24 mouse cellular contexts compared by ENCODE assay signal in the genomic region with DNA sequence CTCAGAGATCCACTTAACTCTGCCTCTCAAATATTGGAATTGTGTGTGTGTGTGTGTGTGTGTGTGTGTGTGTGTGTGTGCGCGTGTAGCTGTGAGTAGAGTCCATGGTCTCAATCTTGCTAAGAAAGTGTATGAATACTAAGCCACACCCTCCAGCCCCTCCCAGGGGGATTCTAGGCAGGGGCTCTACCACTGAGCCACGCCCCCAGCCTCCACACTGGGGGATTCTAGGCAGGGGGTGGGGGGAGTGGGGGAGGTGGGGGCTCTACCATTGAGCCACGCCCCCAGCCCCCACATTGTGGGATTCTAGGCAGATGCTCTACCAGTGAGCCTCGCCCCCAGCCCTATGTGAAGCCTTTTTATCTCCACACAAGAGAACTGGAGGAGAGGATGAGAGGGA. TPM values are rescaled to one million over a fixed set of nuclear protein-coding genes. Genes with fewer than 3 reads are reported as not detected.
A peak's percentile ranks its signal among the peaks of the same experiment; 100 is the strongest.
DNase-seq lines count a peak whose midpoint lies in the region; ATAC-seq lines count a peak whose summit lies in the region.
"Had no signal": no experiment of that assay in that cellular context is flagged by ENCODE, and none has a peak within 500 bp of the region (broad histone marks: within the 10 kb centered on the region; RNA-seq: fewer than 3 reads in every experiment).

No protein-coding gene starts in this region.

- H3K9ac ChIP-seq in heart, embryonic 13.5 days, result peak overlapping the region; percentile 59; the same call in 1 of the 2 replicates
- H3K9ac ChIP-seq in limb, embryonic 12.5 days (replicated peaks), result no peak overlapping the region
- no peak overlapping the region for H3K9ac ChIP-seq in neural tube, embryonic 13.5 days
- no peak overlapping the region for H3K9ac ChIP-seq in neural tube, embryonic 15.5 days (replicated peaks)
- H3K9ac ChIP-seq: liver, embryonic 13.5 days had no signal

- intact Hi-C loops in heart, postnatal 36 days (cut with DNase I), result no loop called here

- 0 out of 2 replicates have a peak overlapping the region, but pooled peaks have one; percentile 56 for H3K27ac ChIP-seq in heart, embryonic 13.5 days (replicated peaks)
- H3K27ac ChIP-seq in limb, embryonic 12.5 days, result 0 out of 2 replicates have a peak overlapping the region, but pooled peaks have one; percentile 50
- no peak overlapping the region for H3K27ac ChIP-seq in limb, embryonic 10.5 days
- H3K27ac ChIP-seq in neural tube, embryonic 13.5 days (replicated peaks), result peak overlapping the region; percentile 23
- no peak overlapping the region for H3K27ac ChIP-seq in neural tube, embryonic 15.5 days (replicated peaks)
- H3K27ac ChIP-seq: embryonic facial prominence, embryonic 13.5 days; forebrain, embryonic 10.5 days; liver, embryonic 13.5 days had no signal

- DNase-seq in heart, postnatal 36 days, result no peak
- DNase-seq in limb, embryonic 10.5 days (ENCODE audit: low spot score), result no peak
- DNase-seq in right cerebral cortex, postnatal 10 days (ENCODE audit: low spot score in 2 of 2), result no peak
- no peak for DNase-seq in thymus, postnatal 4 days
- DNase-seq: B cell, adult 2 months; cerebellum, adult 2 months; gastrocnemius, postnatal 14 days; kidney, adult 18-20 months; liver, embryonic 13.5 days; right cerebral cortex, adult 18-20 months; spleen, adult 18-20 months had no signal

- no peaks in the 10 kb centered on the region for H3K27me3 ChIP-seq in heart, embryonic 13.5 days (replicated peaks)
- no peaks in the 10 kb centered on the region for H3K27me3 ChIP-seq in limb, embryonic 12.5 days
- H3K27me3 ChIP-seq in limb, embryonic 10.5 days (ENCODE audit: low read depth, poor library complexity, severe bottlenecking), result no peaks in the 10 kb centered on the region
- H3K27me3 ChIP-seq in neural tube, embryonic 13.5 days, result no peaks in the 10 kb centered on the region
- no peaks in the 10 kb centered on the region for H3K27me3 ChIP-seq in neural tube, embryonic 15.5 days (replicated peaks)
- H3K27me3 ChIP-seq: embryonic facial prominence, embryonic 13.5 days; liver, embryonic 13.5 days had no signal

- no peak for ATAC-seq in heart, embryonic 13.5 days (ENCODE audit: extremely low read depth, insufficient number of reproducible peaks, low FRiP score, low TSS enrichment)
- no peak for ATAC-seq in limb, embryonic 12.5 days (ENCODE audit: insufficient number of reproducible peaks, insufficient read depth, low FRiP score, low TSS enrichment, low read depth)
- ATAC-seq in neural tube, embryonic 13.5 days (ENCODE audit: low read depth), result no peak
- no peak for ATAC-seq in neural tube, embryonic 15.5 days (ENCODE audit: low FRiP score)

- 0 out of 2 replicates have a peak, but pooled peaks cover 3% of the 10 kb centered on the region for H3K9me3 ChIP-seq in heart, embryonic 13.5 days
- H3K9me3 ChIP-seq in limb, embryonic 12.5 days, result no peaks in the 10 kb centered on the region
- no peaks in the 10 kb centered on the region for H3K9me3 ChIP-seq in limb, embryonic 10.5 days (replicated peaks)
- no peaks in the 10 kb centered on the region for H3K9me3 ChIP-seq in neural tube, embryonic 13.5 days
- H3K9me3 ChIP-seq in neural tube, embryonic 15.5 days (replicated peaks), result no peaks in the 10 kb centered on the region
- H3K9me3 ChIP-seq: embryonic facial prominence, embryonic 13.5 days; G1E had no signal

- H3K4me2 ChIP-seq in heart, embryonic 13.5 days, result peak overlapping the region; percentile 54
- H3K4me2 ChIP-seq in limb, embryonic 12.5 days, result no peak overlapping the region
- no peak overlapping the region; the same call in 1 of the 2 replicates for H3K4me2 ChIP-seq in neural tube, embryonic 13.5 days
- H3K4me2 ChIP-seq in neural tube, embryonic 15.5 days, result no peak overlapping the region
- H3K4me2 ChIP-seq: embryonic facial prominence, embryonic 13.5 days; liver, embryonic 13.5 days had no signal

- H3K36me3 ChIP-seq in heart, embryonic 13.5 days, result no peaks in the 10 kb centered on the region
- no peaks in the 10 kb centered on the region for H3K36me3 ChIP-seq in limb, embryonic 12.5 days
- no peaks in the 10 kb centered on the region for H3K36me3 ChIP-seq in limb, embryonic 10.5 days
- H3K36me3 ChIP-seq in neural tube, embryonic 13.5 days, result no peaks in the 10 kb centered on the region
- no peaks in the 10 kb centered on the region for H3K36me3 ChIP-seq in neural tube, embryonic 15.5 days
- H3K36me3 ChIP-seq: embryonic facial prominence, embryonic 13.5 days; forebrain, embryonic 10.5 days; G1E; liver, embryonic 13.5 days had no signal

- WGBS in heart, embryonic 13.5 days, result 74% methylated on average over 5 of the region's 5 CpGs
- WGBS in limb, embryonic 12.5 days, result 73% methylated on average over 5 of the region's 5 CpGs
- WGBS in limb, embryonic 10.5 days, result 81% methylated on average over 5 of the region's 5 CpGs
- WGBS in neural tube, embryonic 13.5 days, result 72% methylated on average over 5 of the region's 5 CpGs
- 84% methylated on average over 5 of the region's 5 CpGs for WGBS in neural tube, embryonic 15.5 days

- peaks cover 13% of the 10 kb centered on the region for H3K4me1 ChIP-seq in heart, embryonic 13.5 days
- peaks cover 10% of the 10 kb centered on the region for H3K4me1 ChIP-seq in limb, embryonic 12.5 days (replicated peaks)
- peaks cover 11% of the 10 kb centered on the region; the same call in 1 of the 2 replicates for H3K4me1 ChIP-seq in limb, embryonic 10.5 days
- H3K4me1 ChIP-seq in neural tube, embryonic 13.5 days (replicated peaks), result peaks cover 7% of the 10 kb centered on the region
- peaks cover 6% of the 10 kb centered on the region for H3K4me1 ChIP-seq in neural tube, embryonic 15.5 days

- no peak overlapping the region for H3K4me3 ChIP-seq in heart, embryonic 13.5 days
- H3K4me3 ChIP-seq in limb, embryonic 12.5 days (replicated peaks), result no peak overlapping the region
- H3K4me3 ChIP-seq in limb, embryonic 10.5 days, result no peak overlapping the region
- H3K4me3 ChIP-seq in neural tube, embryonic 13.5 days, result no peak overlapping the region
- H3K4me3 ChIP-seq in neural tube, embryonic 15.5 days (replicated peaks), result no peak overlapping the region
- H3K4me3 ChIP-seq: embryonic facial prominence, embryonic 13.5 days; forebrain, embryonic 10.5 days; liver, embryonic 13.5 days had no signal

RNA-seq across cellular contexts. Expression of gene Ywhag, which starts 12.2 kb away (rescaled TPM):
- 157 and 163 TPM in 2 replicates for polyA plus RNA-seq in heart, embryonic 13.5 days (2015; fragmentation: Nextera tagmentation; extraction: Ambion mirVana)
- total RNA-seq in heart, postnatal 36 days (2021), result 100 to 1,000 TPM; 279 to 282 TPM
- polyA plus RNA-seq in limb, embryonic 12.5 days (2016; fragmentation: Nextera tagmentation; extraction: Ambion mirVana), result 180 and 182 TPM in 2 replicates
- polyA plus RNA-seq in limb, embryonic 10.5 days (2016; fragmentation: Nextera tagmentation; extraction: Ambion mirVana), result 197 and 203 TPM in 2 replicates
- 665 and 740 TPM in 2 replicates for polyA plus RNA-seq in neural tube, embryonic 13.5 days (2015; fragmentation: Nextera tagmentation; extraction: Ambion mirVana)
- 776 and 868 TPM in 2 replicates for polyA plus RNA-seq in neural tube, embryonic 15.5 days (2015; fragmentation: Nextera tagmentation; extraction: Ambion mirVana)

RNA-seq across cellular contexts. Expression of gene Ssc4d, which starts 27.7 kb away (rescaled TPM):
- polyA plus RNA-seq in heart, embryonic 13.5 days (2015; fragmentation: Nextera tagmentation; extraction: Ambion mirVana), result 1.0 and 1.1 TPM in 2 replicates
- total RNA-seq in heart, postnatal 36 days (2021), result under 1 TPM; 0.58 to 0.68 TPM
- 4.8 and 5.6 TPM in 2 replicates for polyA plus RNA-seq in limb, embryonic 12.5 days (2016; fragmentation: Nextera tagmentation; extraction: Ambion mirVana)
- 3.3 and 4.1 TPM in 2 replicates for polyA plus RNA-seq in limb, embryonic 10.5 days (2016; fragmentation: Nextera tagmentation; extraction: Ambion mirVana)
- 0.79 and 1.9 TPM in 2 replicates for polyA plus RNA-seq in neural tube, embryonic 13.5 days (2015; fragmentation: Nextera tagmentation; extraction: Ambion mirVana)
- 1.6 and 1.8 TPM in 2 replicates for polyA plus RNA-seq in neural tube, embryonic 15.5 days (2015; fragmentation: Nextera tagmentation; extraction: Ambion mirVana)

RNA-seq across cellular contexts. Expression of gene Zp3, which starts 33.3 kb away (rescaled TPM):
- polyA plus RNA-seq in heart, embryonic 13.5 days (2015; fragmentation: Nextera tagmentation; extraction: Ambion mirVana), result 0.11 TPM in 1 of 2 replicates, not detected in the other
- not detected for total RNA-seq in heart, postnatal 36 days (2021)
- polyA plus RNA-seq in limb, embryonic 12.5 days (2016; fragmentation: Nextera tagmentation; extraction: Ambion mirVana), result not detected in 2 replicates
- not detected in 2 replicates for polyA plus RNA-seq in limb, embryonic 10.5 days (2016; fragmentation: Nextera tagmentation; extraction: Ambion mirVana)
- polyA plus RNA-seq in neural tube, embryonic 13.5 days (2015; fragmentation: Nextera tagmentation; extraction: Ambion mirVana), result 0.14 TPM in 1 of 2 replicates, not detected in the other
- 0.14 and 0.27 TPM in 2 replicates for polyA plus RNA-seq in neural tube, embryonic 15.5 days (2015; fragmentation: Nextera tagmentation; extraction: Ambion mirVana)
- total RNA-seq: adrenal gland, postnatal 14 days; common myeloid progenitor, adult 5-6 weeks; G1E; gastrocnemius, postnatal 14 days; heart, postnatal 4 days; layer of hippocampus, postnatal 25 days; left cerebral cortex, postnatal 25 days had no signal
- polyA plus RNA-seq: embryonic facial prominence, embryonic 13.5 days; G1E; liver, embryonic 13.5 days; urinary bladder, adult 2 months had no signal

RNA-seq across cellular contexts. Expression of gene Dtx2, which starts 48.0 kb away (rescaled TPM):
- polyA plus RNA-seq in heart, embryonic 13.5 days (2015; fragmentation: Nextera tagmentation; extraction: Ambion mirVana), result 23.0 and 23.9 TPM in 2 replicates
- 1 to 10 TPM; 7.2 to 7.9 TPM for total RNA-seq in heart, postnatal 36 days (2021)
- 39.2 and 40.4 TPM in 2 replicates for polyA plus RNA-seq in limb, embryonic 12.5 days (2016; fragmentation: Nextera tagmentation; extraction: Ambion mirVana)
- polyA plus RNA-seq in limb, embryonic 10.5 days (2016; fragmentation: Nextera tagmentation; extraction: Ambion mirVana), result 41.5 and 42.3 TPM in 2 replicates
- polyA plus RNA-seq in neural tube, embryonic 13.5 days (2015; fragmentation: Nextera tagmentation; extraction: Ambion mirVana), result 25.6 and 26.5 TPM in 2 replicates
- 22.5 and 25.2 TPM in 2 replicates for polyA plus RNA-seq in neural tube, embryonic 15.5 days (2015; fragmentation: Nextera tagmentation; extraction: Ambion mirVana)

RNA-seq across cellular contexts. Expression of gene Hspb1, which starts 58.9 kb away (rescaled TPM):
- 863 and 944 TPM in 2 replicates for polyA plus RNA-seq in heart, embryonic 13.5 days (2015; fragmentation: Nextera tagmentation; extraction: Ambion mirVana)
- 100 to 1,000 TPM; 406 to 459 TPM for total RNA-seq in heart, postnatal 36 days (2021)
- polyA plus RNA-seq in limb, embryonic 12.5 days (2016; fragmentation: Nextera tagmentation; extraction: Ambion mirVana), result 59.6 and 66.8 TPM in 2 replicates
- 34.0 and 34.8 TPM in 2 replicates for polyA plus RNA-seq in limb, embryonic 10.5 days (2016; fragmentation: Nextera tagmentation; extraction: Ambion mirVana)
- polyA plus RNA-seq in neural tube, embryonic 13.5 days (2015; fragmentation: Nextera tagmentation; extraction: Ambion mirVana), result 15.8 and 19.3 TPM in 2 replicates
- polyA plus RNA-seq in neural tube, embryonic 15.5 days (2015; fragmentation: Nextera tagmentation; extraction: Ambion mirVana), result 36.4 and 38.1 TPM in 2 replicates
- total RNA-seq: G1E had no signal
- polyA plus RNA-seq: G1E had no signal

Comparison
In these comparisons a context has a peak if more than half of its experiments do, and no peak if none do; other contexts are left out.
1. H3K27ac ChIP-seq: peak in heart, embryonic 13.5 days (single experiment), limb, embryonic 12.5 days (single experiment) and neural tube, embryonic 13.5 days (single experiment); none in limb, embryonic 10.5 days (single experiment) and neural tube, embryonic 15.5 days (single experiment).